Mouse (Mus musculus) gastrocnemius, postnatal 10 days (tissue): ENCODE results near the gene C1qtnf5. TPM values are rescaled to one million over a fixed set of nuclear protein-coding genes. Genes with fewer than 3 reads are reported as not detected.

Experiments
- DNase-seq: peaks from one replicate; pipeline ENCODE4 v3.0.0; 2021; ENCODE audit warnings: mixed read lengths
- long read RNA-seq, 2 experiments: library from polyadenylated mRNA; stranded (forward); transcript quantifications; one replicate each; pipeline ENCODE4 v2.0.0; 2021
- total RNA-seq, 2 experiments: library from RNA; stranded (reverse); gene quantifications; 2 replicates each; pipeline ENCODE4 v1.2.3; 2021

The C1qtnf5 gene
- total RNA-seq = 10 to 100 TPM; 25.9 to 26.0 TPM
- long read RNA-seq, experiment 1, transcript C1qtnf5-204 (3 exons, 1,365 nt) = major isoform, 13 of 21 reads
- long read RNA-seq, experiment 1, partial matches to known transcripts = 0 of 21 reads
- long read RNA-seq, experiment 1, other reads (novel, unspliced or antisense) = 3 of 21 reads
- long read RNA-seq, experiment 2, transcript C1qtnf5-204 (3 exons, 1,365 nt) = major isoform, 15 of 20 reads
- long read RNA-seq, experiment 2, partial matches to known transcripts = 0 of 20 reads
- long read RNA-seq, experiment 2, other reads (novel, unspliced or antisense) = 2 of 20 reads

- DNase-seq = peak; percentile 92
These were observed at the start of gene C1qtnf5 for GRCm38 (mm10) chr9:44107110-44107509. Gene C1qtnf5 (plus strand): TSS chr9:44107245.

GRCm38 (mm10) chr9:44058606-44059005 lies 48.4 kb upstream of the C1qtnf5 start:
- DNase-seq = no peak

DNA sequence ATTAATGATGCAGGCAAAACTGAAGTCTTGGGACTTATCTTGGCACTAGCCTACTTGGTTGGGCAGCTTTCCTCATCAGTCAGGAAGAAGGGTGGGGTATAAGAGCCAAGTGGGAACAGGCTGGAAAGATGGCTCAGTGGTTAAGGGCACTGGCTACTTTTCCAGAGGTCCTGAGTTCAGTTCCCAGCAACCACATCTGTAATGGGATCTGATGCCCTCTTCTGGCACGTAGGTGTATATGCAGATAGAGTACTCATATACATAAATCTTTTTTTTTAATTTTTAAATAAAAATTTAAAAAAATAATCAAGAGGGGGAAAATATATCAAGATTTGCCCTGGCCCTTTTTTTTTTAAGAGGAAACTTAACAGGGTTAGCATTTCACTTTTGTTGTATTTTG lies 41.9 kb upstream of the C1qtnf5 start:
- no peak for DNase-seq

DNA sequence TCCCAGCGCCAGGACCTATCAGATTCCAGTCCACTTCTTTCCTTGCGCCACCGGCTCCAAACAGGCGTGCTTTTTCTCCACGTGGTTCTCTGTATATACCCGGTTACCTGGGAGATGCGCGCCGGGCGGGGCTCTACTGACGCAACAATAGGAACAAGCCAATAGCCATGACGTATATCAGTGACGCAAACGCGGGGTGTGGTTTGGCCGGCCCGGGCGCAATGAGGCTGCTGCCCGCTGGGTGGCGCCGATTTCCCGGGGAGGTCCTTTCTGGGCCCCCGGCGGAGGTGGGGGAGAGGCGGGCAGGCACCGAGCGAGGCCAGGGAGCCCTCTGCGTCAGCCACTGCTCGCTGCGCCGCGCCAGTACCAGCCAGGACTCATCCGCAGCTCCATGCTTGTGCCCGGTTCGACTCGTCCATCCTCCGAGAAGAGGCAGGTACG lies 40.2 kb upstream of the C1qtnf5 start, which contains the start of gene Usp2:
Gene Usp2, plus strand, starts transcription at position 237 of the 441 bp plus-strand sequence.
- DNase-seq = peak; percentile 99

DNA sequence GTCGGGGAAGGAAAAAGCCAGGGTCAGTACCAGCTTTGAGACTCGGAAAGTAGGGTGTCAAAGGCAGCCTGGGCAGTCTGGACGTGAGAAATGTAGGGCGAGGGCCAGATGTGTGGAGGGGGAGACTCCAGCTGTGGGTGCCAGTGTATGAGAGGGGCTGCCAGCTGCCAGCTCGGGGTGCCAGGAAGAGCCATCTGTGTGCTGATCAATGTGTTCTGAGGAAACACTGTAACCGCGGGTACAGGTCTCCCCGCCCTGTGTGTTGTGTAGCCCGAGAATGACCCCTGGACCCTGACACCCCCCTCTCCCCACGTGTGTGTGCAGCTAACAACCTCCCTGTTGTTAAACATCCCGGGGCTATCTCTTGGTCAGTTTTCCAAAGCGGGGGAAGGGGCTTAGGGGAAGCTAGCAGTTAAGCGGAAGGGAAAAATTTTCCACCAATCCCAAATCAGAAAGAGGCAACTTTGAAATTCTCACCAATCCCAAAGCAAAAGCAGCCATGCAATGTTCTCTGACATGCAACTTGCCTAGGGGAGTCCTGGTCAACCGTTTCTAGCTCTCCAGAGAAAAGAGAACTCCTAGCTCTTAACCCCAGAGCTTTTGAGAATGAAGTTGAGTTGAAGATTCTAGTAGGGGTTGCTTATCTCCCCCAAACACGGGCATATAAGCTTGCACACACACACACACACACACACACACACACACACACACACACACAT lies 39.6 kb upstream of the C1qtnf5 start:
- DNase-seq = no peak

DNA sequence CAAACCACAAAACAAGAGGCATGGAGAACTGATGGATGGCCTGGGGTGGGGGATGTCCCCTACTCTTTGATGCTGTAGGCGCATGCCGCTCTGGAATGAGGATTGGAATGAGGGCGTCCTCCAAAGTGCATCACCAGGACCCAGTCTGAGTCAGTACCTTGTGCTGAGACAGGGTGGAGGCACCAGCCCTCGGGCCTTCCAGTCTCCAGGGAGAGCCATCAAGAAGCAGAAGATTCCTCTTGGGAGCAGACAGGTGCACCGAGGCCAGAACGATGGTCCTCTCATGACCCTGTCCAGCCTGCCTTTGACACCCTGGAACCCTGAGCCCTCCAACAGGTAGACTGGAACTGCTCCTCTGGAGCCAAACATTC lies 39.1 kb upstream of the C1qtnf5 start:
- no peak for DNase-seq

DNA sequence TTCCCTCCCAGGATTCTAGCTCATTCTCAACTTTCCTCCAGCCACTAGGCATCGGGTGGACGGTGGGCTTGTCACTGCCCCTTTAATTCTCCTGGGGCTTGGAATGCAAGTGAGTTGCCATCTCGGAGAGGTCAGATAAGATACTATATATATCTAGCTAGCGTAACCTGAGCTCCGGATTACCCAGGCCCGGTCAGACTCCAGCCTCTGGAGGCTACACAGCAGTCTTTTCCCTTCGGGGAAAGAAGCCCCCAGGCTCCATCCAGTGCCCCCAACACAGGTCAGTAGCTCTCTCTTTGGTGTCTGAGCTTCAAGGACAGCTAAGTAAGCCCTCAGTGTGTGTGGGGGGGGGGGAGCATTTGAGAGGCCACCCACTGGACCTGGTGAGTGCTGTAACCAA lies 37.8 kb upstream of the C1qtnf5 start:
- no peak for DNase-seq

GRCm38 (mm10) chr9:44070113-44070843 lies 36.8 kb upstream of the C1qtnf5 start:
- no peak for DNase-seq

DNA sequence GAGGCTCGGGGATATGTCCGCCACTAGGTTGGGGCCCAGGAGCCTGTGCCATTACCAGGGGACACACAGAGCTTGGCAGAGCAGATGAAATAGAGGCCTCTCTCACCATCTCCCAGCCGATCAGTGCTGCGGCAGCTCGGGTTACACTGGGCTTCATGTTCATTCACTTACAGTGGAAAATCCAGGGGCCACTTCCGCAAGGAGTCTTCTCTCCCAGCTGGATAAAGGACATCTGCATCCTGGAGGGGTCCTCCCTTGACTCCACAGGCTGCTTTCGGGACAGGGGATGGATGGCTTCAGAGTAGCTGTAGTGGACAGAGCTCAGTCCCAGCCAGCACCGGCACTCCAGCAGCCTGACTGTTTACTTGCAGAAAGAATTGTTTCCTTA lies 36.2 kb upstream of the C1qtnf5 start:
- DNase-seq = no peak

GRCm38 (mm10) chr9:44071914-44072598 lies 35.0 kb upstream of the C1qtnf5 start:
- DNase-seq = no peak

DNA sequence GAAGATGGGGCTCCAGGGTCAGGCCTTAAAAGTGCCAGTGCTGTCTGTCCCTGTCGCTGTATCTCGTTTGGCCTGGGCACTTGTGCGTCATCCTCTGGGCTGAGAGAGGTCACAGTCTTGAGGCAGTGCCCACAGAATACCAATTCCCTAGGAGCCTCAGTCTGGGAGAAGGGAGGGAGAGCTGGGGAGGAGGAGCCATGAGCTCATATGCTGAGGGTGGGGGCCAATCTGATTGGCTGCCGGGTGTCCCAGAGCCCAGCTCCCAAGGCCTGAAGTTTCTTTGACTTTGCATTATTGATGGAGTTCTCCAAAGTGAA lies 34.5 kb upstream of the C1qtnf5 start:
- no peak for DNase-seq

DNA sequence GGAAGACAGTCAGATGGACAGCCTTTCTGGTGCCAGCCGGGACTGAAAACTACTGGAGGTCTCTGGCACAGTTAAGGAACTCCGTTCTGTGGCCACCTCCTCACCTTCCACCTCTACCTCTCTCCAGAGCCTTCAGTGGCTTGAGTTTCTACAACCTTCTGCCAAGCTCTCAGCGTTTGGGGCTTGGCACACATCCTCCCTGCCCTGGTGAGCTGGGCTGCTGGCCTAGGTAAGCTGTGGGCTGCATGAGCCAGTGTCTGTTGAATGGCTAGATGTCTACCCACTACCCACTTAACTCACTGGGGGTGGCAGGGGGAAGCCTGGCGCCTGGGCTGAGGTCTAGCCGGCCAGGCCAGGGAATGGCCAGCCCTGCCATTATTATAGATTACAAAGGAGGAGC lies 33.9 kb upstream of the C1qtnf5 start:
- DNase-seq = no peak

- DNase-seq = no peak
These were observed 32.4 kb upstream of the C1qtnf5 start for GRCm38 (mm10) chr9:44074395-44075275.

DNA sequence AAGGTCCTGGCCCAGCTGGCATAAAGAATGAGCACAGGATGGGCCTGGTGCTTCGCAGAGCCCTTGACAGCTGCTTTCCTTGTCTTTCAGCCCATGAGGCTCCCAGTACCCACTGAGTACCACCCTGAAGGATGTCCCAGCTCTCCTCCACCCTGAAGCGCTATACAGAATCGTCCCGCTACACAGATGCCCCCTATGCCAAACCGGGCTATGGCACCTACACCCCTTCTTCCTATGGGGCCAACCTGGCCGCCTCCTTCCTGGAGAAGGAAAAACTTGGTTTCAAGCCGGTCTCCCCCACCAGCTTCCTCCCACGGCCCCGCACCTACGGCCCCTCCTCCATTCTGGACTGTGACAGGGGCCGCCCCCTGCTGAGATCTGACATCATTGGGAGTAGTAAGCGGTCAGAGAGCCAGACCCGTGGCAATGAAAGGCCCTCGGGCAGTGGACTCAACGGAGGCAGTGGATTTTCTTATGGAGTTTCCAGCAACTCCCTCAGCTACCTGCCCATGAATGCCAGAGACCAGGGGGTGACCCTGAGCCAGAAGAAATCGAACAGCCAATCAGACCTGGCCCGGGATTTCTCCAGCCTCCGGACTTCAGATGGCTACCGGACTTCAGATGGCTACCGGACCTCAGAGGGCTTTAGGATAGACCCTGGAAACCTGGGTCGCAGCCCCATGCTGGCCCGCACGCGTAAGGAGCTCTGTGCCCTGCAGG lies 31.6 kb upstream of the C1qtnf5 start:
- no peak for DNase-seq

DNA sequence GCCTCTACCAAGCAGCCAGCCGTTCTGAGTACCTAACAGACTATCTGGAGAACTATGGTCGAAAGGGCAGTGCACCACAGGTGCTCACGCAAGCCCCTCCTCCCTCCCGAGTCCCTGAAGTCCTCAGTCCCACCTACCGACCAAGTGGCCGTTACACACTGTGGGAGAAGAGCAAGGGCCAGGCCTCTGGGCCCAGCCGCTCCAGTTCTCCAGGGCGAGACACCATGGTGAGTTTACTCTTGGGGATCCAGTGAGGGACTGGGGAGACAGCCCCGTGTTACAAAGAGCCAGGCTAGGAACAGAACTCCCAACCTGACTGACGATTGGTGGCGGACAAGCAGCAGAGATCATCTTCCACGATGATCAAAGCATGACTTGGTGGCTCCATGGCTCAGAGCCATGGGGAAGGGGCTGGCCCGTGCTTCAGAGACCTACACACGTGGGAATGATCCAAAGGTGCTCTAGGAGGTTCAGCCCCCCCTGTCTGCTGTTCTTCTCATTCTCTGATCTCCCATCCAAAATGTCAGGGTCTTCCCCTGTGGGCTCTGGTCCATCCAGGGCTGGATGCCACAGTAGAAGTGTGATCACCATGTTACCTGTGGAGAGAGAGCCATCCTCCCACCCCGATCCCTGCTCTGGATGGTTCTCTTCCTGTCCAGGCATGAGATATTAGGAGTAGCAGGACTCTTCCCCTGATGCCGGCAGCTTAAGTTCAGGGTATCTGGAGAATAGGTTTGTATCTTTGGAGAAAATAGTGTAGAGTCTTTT lies 30.9 kb upstream of the C1qtnf5 start:
- no peak for DNase-seq

- DNase-seq = peak; percentile 80
These were observed 30.3 kb upstream of the C1qtnf5 start for GRCm38 (mm10) chr9:44076764-44077120.

DNA sequence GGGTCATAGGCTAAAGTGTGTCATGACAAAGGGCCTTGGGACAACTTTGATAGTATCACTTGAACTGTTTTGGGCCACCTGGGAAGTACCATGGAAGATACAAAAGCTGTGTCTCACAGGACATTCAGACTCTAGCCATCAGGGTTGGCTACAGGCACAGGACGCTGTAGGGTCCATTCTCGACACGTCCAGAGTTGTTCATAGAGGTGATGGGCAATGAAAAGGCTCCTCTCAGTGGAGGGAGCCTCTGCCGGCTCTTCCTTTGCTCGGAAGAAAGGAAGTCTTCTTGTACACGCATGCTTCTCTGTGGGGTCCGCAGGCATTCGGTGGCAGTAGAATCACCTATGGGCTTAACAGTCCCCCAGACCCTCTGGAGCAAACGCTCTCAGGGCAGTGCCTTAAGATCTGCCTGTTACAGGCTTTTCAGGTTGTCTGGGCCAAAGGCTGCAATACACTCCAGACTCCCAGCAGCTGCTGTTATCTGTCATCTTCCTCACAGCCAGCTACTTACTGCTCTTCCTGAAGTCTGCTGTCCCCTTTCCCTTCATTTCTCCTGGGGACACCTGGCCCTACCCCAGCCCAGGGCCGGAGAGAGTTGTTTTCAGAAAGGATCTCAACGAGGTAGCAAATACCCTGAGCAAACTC lies 29.7 kb upstream of the C1qtnf5 start:
- DNase-seq = no peak

DNA sequence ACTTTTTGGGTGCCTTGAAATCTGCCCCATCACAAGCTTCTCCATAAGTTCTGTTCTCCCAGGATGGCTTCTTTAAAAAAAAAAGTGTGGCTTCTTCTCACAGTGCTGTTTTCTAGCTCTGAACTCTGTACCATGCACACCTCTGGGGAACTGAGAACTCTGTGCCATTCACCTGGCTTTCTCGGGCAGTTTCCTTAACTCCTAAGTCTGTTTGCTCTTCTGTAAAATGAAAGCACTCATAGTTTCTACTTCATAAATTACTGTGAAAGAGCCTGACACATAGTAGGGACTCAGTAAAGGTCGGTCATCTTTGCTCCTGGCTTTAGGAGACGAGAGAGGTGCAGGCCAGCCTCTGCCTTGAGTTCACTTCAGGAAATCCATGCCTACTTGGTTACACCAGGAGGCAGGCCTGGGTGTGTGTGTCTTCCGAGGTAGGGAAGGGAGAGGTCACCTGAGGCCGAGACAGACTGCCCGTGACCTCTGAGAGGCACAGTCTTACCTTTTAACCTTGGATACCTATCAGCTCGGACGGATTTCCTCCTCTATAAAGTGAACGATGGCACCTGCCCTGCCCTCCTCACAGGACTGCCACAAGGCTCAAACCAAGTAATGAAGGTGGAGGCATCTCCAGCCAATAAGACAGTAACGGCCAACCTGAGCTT lies 28.8 kb upstream of the C1qtnf5 start:
- DNase-seq = no peak
